20 mouse cellular contexts compared by ENCODE assay signal in the genomic region with DNA sequence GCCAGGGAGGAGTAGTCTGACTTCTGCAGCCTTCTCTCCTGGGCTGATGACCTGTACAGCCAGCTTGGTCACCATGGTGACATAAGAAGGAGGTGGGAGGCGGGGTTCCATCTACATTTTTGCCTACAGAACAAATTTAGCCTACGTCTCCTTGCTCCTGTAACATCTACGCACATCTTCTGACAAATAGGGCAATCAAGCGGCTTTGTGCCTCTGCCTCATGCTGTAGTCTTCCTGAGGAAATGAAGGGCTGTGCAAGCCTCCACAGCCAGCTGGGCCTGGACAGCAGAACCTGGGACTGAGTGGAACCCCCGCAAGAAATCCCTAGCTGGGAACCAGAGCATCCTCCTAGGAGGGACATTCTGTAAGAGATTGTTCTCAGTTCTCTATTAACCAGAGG. TPM values are rescaled to one million over a fixed set of nuclear protein-coding genes. Genes with fewer than 3 reads are reported as not detected.
"Had no signal": no experiment of that assay in that cellular context is flagged by ENCODE, and none has a peak within 500 bp of the region (broad histone marks: within the 10 kb centered on the region; RNA-seq: fewer than 3 reads in every experiment).

No protein-coding gene starts in this region.

- DNase-seq: liver, postnatal 0 days; lung, adult 2 months; lung, postnatal 14 days; lung, postnatal 36 days; thymus, adult 2 months; thymus, postnatal 25 days; thymus, postnatal 4 days had no signal

- H3K9me3 ChIP-seq: lung, embryonic 15.5 days; midbrain, embryonic 13.5 days; midbrain, embryonic 15.5 days; neural tube, embryonic 12.5 days; stomach, embryonic 15.5 days had no signal

- ATAC-seq: liver, postnatal 0 days; lung, postnatal 0 days; midbrain, embryonic 13.5 days; midbrain, embryonic 15.5 days had no signal

- H3K27ac ChIP-seq: liver, embryonic 15.5 days; lung, embryonic 15.5 days; macrophage; midbrain, embryonic 13.5 days; midbrain, embryonic 15.5 days; neural tube, embryonic 12.5 days; stomach, embryonic 15.5 days; stomach, postnatal 0 days had no signal

- H3K4me2 ChIP-seq: liver, embryonic 15.5 days; lung, embryonic 15.5 days; midbrain, embryonic 13.5 days; midbrain, embryonic 15.5 days; neural tube, embryonic 12.5 days; stomach, embryonic 15.5 days had no signal

- H3K4me1 ChIP-seq: liver, embryonic 15.5 days; lung, embryonic 15.5 days; megakaryocyte, embryonic 14.5 days; neural tube, embryonic 12.5 days; stomach, embryonic 15.5 days had no signal

- H3K9ac ChIP-seq: liver, embryonic 15.5 days; liver, postnatal 0 days; lung, embryonic 15.5 days; midbrain, embryonic 13.5 days; midbrain, embryonic 15.5 days; neural tube, embryonic 12.5 days; stomach, embryonic 15.5 days had no signal

- H3K27me3 ChIP-seq: liver, embryonic 15.5 days; lung, embryonic 15.5 days; megakaryocyte, embryonic 14.5 days; midbrain, embryonic 13.5 days; midbrain, embryonic 15.5 days; neural tube, embryonic 12.5 days; stomach, embryonic 15.5 days had no signal

- H3K4me3 ChIP-seq: liver, embryonic 15.5 days; lung, embryonic 15.5 days; megakaryocyte, embryonic 14.5 days; midbrain, embryonic 13.5 days; midbrain, embryonic 15.5 days; neural tube, embryonic 12.5 days; stomach, embryonic 15.5 days had no signal

- H3K36me3 ChIP-seq: liver, embryonic 15.5 days; lung, embryonic 15.5 days; midbrain, embryonic 13.5 days; midbrain, embryonic 15.5 days; neural tube, embryonic 12.5 days; stomach, embryonic 15.5 days had no signal

RNA-seq across cellular contexts. Expression of a gene that starts 35.8 kb away (rescaled TPM):
- total RNA-seq: megakaryocyte progenitor cell, adult 5-6 weeks; monocyte, adult 5-6 weeks; neutrophil, adult 5-6 weeks had no signal
- polyA plus RNA-seq: liver, embryonic 15.5 days; liver, postnatal 0 days; macrophage had no signal
